Mouse (Mus musculus) liver, embryonic 14.5 days (tissue): ENCODE data around the gene Syt1. TPM values are rescaled to one million over a fixed set of nuclear protein-coding genes. Genes with fewer than 3 reads are reported as not detected.

ENCODE experiments used
- ATAC-seq: fragments of 200-750 bp; cut with Nextera tagmentation; 2 replicates; pipeline ENCODE4 v1.8.0; 2017; ENCODE audit warnings: moderate number of reproducible peaks, mild to moderate bottlenecking, moderate library complexity; ENCODE audit not compliant: insufficient read depth
- DNase-seq, 3 experiments: peaks; one replicate each; pipeline ENCODE4 v3.0.0-alpha.2; 2012 to 2013; ENCODE audit warnings: low read depth in 3 of 3, low spot score in 3 of 3
- H3K27ac ChIP-seq: fragments of 300-500 bp; sonication (generic); 2 replicates; pipeline ENCODE4 v1.5.1; 2014; ENCODE audit warnings: moderate library complexity, mild to moderate bottlenecking, control low read depth, inconsistent platforms
- H3K27me3 ChIP-seq: fragments of 300-500 bp; sonication (generic); 2 replicates; pipeline ENCODE4 v1.6.1; 2014; ENCODE audit warnings: mild to moderate bottlenecking, low read length, moderate library complexity; ENCODE audit not compliant: control insufficient read depth, insufficient read depth
- H3K36me3 ChIP-seq: fragments of 300-500 bp; sonication (generic); replicated peaks from 2 replicates; pipeline ENCODE4 v1.6.1; 2014; ENCODE audit warnings: low read depth; ENCODE audit not compliant: control insufficient read depth, insufficient read depth
- H3K4me1 ChIP-seq, 2 experiments: fragments of 200-500 bp in 1 of 2; fragments of 300-500 bp in 1 of 2; sonication (generic) in 1 of 2; replicated peaks; 2 replicates each; pipeline ENCODE4 v1.6.1; 2012 to 2014; ENCODE audit warnings: antibody characterized with exemption in 1 of 2, inconsistent platforms in 1 of 2, low read length in 1 of 2; ENCODE audit not compliant: control insufficient read depth in 2 of 2, insufficient read depth in 2 of 2
- H3K4me2 ChIP-seq: fragments of 300-500 bp; sonication (generic); 2 replicates; pipeline ENCODE4 v1.6.1; 2014; ENCODE audit warnings: low read depth, mild to moderate bottlenecking, control low read depth, moderate library complexity
- H3K4me3 ChIP-seq, 2 experiments: fragments of 200-500 bp in 1 of 2; fragments of 300-500 bp in 1 of 2; sonication (generic) in 1 of 2; 2 replicates each; pipeline ENCODE4 v1.5.1; 2012 to 2014; ENCODE audit warnings: low read depth in 2 of 2, low read length in 2 of 2, mild to moderate bottlenecking in 2 of 2, control low read depth in 1 of 2, inconsistent platforms in 1 of 2, moderate library complexity in 1 of 2; ENCODE audit not compliant: insufficient read depth in 1 of 2
- H3K9ac ChIP-seq: fragments of 300-500 bp; sonication (generic); replicated peaks from 2 replicates; pipeline ENCODE4 v1.6.1; 2014; ENCODE audit warnings: mild to moderate bottlenecking, control low read depth, moderate library complexity
- H3K9me3 ChIP-seq: fragments of 300-500 bp; sonication (generic); 2 replicates; pipeline ENCODE4 v1.6.1; 2016; ENCODE audit warnings: low read length, mixed read lengths; ENCODE audit not compliant: control insufficient read depth
- CTCF ChIP-seq: IDR thresholded peaks from 2 replicates; pipeline ENCODE4 v1.5.1; 2016; ENCODE audit warnings: antibody characterized with exemption, low read depth, control low read depth
- EP300 ChIP-seq: IDR thresholded peaks from 2 replicates; pipeline ENCODE4 v1.6.1; 2016; ENCODE audit warnings: antibody characterized with exemption, low read depth
- WGBS: fragments of 180-500 bp; shearing (Covaris S2); extraction: QIAGEN DNeasy Blood & Tissue Kit; methylation state at CpG from one replicate; pipeline ENCODE4 v1.1.7; 2014; ENCODE audit not compliant: insufficient replicate concordance; 5-methylcytosine and 5-hydroxymethylcytosine counted together
- polyA plus RNA-seq, 2 experiments: library from polyadenylated mRNA; depleted of rRNA in 1 of 2; stranded (reverse) in 1 of 2; unstranded in 1 of 2; fragments of >200 nt; fragmentation: Nextera tagmentation in 1 of 2; extraction: Ambion mirVana in 1 of 2; gene quantifications; 2 replicates each; pipeline versions ENCODE4 v1.2.1 to v1.2.3; 2012 to 2014

Syt1 gene
- polyA plus RNA-seq, 2 experiments = 0.02 to 0.04 TPM

- H3K27ac ChIP-seq = no peak overlapping the region
Observed at GRCm38 (mm10) chr10:108929676-108930075, 81.1 kb downstream of the Syt1 start.

GRCm38 (mm10) chr10:108905264-108905663, 105.5 kb downstream of the Syt1 start:
- no peaks in the 10 kb centered on the region for H3K27me3 ChIP-seq
- no peak for ATAC-seq
- no peaks in the 10 kb centered on the region for H3K36me3 ChIP-seq
- H3K27ac ChIP-seq = no peak overlapping the region
- H3K4me1 ChIP-seq = no peaks in the 10 kb centered on the region
- H3K9ac ChIP-seq = no peak overlapping the region
- H3K9me3 ChIP-seq = no peaks in the 10 kb centered on the region
- no peak for TF ChIP-seq EP300
- no peak for TF ChIP-seq CTCF
- H3K4me2 ChIP-seq = no peak overlapping the region
- DNase-seq = no peak
- no peak overlapping the region for H3K4me3 ChIP-seq
- 82% methylated on average over 1 of the region's 1 CpGs for WGBS

More at GRCm38 (mm10) chr10:108929676-108930075, 81.1 kb downstream of the Syt1 start:
- Histone ChIP-seq H3K9me3 (no peaks in the 10 kb centered on the region), H3K36me3 (no peaks in the 10 kb centered on the region), H3K4me1 (no peaks in the 10 kb centered on the region), H3K27me3 (no peaks in the 10 kb centered on the region), H3K9ac (no peak overlapping the region), H3K4me3 (no peak overlapping the region), H3K4me2 (no peak overlapping the region)
- DNase-seq (no peak), ATAC-seq (no peak)
- WGBS = 76% methylated on average over 6 of the region's 6 CpGs
- TF ChIP-seq EP300 = no peak

GRCm38 (mm10) chr10:108904371-108904770, 106.4 kb downstream of the Syt1 start:
- WGBS = 46% methylated on average over 4 of the region's 4 CpGs
- no peak for ATAC-seq

DNA sequence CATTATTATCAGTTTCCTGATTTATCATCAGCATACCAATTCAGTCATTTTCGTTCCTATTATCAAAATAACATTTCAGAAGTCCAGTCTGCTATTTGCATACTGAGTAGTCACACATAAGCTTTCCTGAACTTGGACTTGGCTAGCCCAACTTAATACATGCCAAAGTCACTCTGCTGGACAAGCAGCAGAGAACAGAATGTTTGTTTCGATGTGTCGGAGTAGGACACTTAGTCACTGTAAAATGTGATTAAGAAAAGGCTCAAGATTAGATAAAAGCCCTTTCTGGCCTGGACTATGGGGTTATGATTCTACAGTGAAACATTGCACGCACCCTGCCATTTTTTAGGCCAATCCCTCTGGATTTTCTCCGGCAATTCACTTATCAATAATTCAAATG, 114.3 kb downstream of the Syt1 start:
- no peak overlapping the region for H3K9ac ChIP-seq
- 69% methylated on average over 5 of the region's 5 CpGs for WGBS
- ATAC-seq (no peak), DNase-seq (no peak)
- no peak overlapping the region for H3K4me3 ChIP-seq
- H3K36me3 ChIP-seq = no peaks in the 10 kb centered on the region
- H3K4me2 ChIP-seq = no peak overlapping the region
- TF ChIP-seq EP300 (no peak), CTCF (no peak)
- no peaks in the 10 kb centered on the region for H3K9me3 ChIP-seq
- no peaks in the 10 kb centered on the region for H3K4me1 ChIP-seq
- H3K27ac ChIP-seq = no peak overlapping the region
- H3K27me3 ChIP-seq = no peaks in the 10 kb centered on the region

More at GRCm38 (mm10) chr10:108904371-108904770, 106.4 kb downstream of the Syt1 start:
- DNase-seq = no peak
- no peak overlapping the region for H3K4me2 ChIP-seq
- H3K36me3 ChIP-seq = no peaks in the 10 kb centered on the region
- H3K9me3 ChIP-seq = no peaks in the 10 kb centered on the region
- H3K9ac ChIP-seq = no peak overlapping the region
- TF ChIP-seq EP300 (no peak), CTCF (no peak)
- H3K4me3 ChIP-seq = no peak overlapping the region
- H3K4me1 ChIP-seq = no peaks in the 10 kb centered on the region
- no peak overlapping the region for H3K27ac ChIP-seq
- no peaks in the 10 kb centered on the region for H3K27me3 ChIP-seq

DNA sequence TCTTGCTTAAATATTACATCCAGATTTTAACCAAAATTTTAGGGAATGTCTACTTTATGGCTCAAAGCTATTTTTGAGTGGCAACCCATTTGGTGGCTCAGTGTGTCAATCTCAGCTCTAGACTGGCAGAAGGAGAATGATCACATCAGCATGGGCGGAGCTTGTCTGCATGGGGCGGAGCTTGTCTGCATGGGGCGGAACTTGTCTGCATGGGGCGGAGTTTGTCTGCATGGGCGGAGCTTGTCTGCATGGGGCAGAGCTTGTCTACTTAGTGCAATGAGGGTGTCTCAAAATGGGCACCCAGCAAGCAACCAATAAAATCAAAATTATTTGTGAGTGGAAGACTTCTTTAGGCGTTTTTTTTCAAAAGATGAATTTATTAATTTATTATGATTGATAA, 117.5 kb downstream of the Syt1 start:
- H3K9me3 ChIP-seq = no peaks in the 10 kb centered on the region
- TF ChIP-seq EP300 (no peak), CTCF (no peak)
- H3K27ac ChIP-seq = no peak overlapping the region
- WGBS = 68% methylated on average over 6 of the region's 6 CpGs
- no peaks in the 10 kb centered on the region for H3K36me3 ChIP-seq
- H3K4me3 ChIP-seq = no peak overlapping the region
- no peak for ATAC-seq
- H3K4me2 ChIP-seq = no peak overlapping the region
- H3K27me3 ChIP-seq = no peaks in the 10 kb centered on the region
- no peak for DNase-seq
- H3K4me1 ChIP-seq = no peaks in the 10 kb centered on the region
- no peak overlapping the region for H3K9ac ChIP-seq

GRCm38 (mm10) chr10:108892441-108892840, 118.3 kb downstream of the Syt1 start:
- DNase-seq (no peak), ATAC-seq (no peak)
- 64% methylated on average over 1 of the region's 1 CpGs for WGBS
- no peaks in the 10 kb centered on the region for H3K27me3 ChIP-seq
- H3K4me2 ChIP-seq = no peak overlapping the region
- no peaks in the 10 kb centered on the region for H3K36me3 ChIP-seq
- no peak overlapping the region for H3K27ac ChIP-seq
- H3K4me1 ChIP-seq = no peaks in the 10 kb centered on the region
- no peak overlapping the region for H3K9ac ChIP-seq
- TF ChIP-seq EP300 (no peak), CTCF (no peak)
- H3K9me3 ChIP-seq = no peaks in the 10 kb centered on the region
- H3K4me3 ChIP-seq = no peak overlapping the region
